ENCODE assay signal across 8 mouse cellular contexts in genomic region chr10:78575105-78575632, GRCm38 (mm10). TPM values are rescaled to one million over a fixed set of nuclear protein-coding genes. Genes with fewer than 3 reads are reported as not detected.
A peak's percentile ranks its signal among the peaks of the same experiment; 100 is the strongest.
DNase-seq lines count a peak whose midpoint lies in the region; ATAC-seq and TF ChIP-seq lines count a peak whose summit lies in the region.

No protein-coding gene starts in this region.

- 0 out of 2 replicates have a peak, but pooled peaks cover 26% of the 10 kb centered on the region for H3K36me3 ChIP-seq in kidney, postnatal 0 days (ENCODE audit: insufficient read depth, low read length)
- H3K36me3 ChIP-seq in intestine, embryonic 15.5 days, result peaks cover 11% of the 10 kb centered on the region; the same call in 1 of the 2 replicates
- H3K36me3 ChIP-seq in midbrain, postnatal 0 days (ENCODE audit: insufficient read depth, low read length), result peaks cover 18% of the 10 kb centered on the region

- DNase-seq in kidney, postnatal 0 days (ENCODE audit: low spot score), result no peak
- DNase-seq in kidney, adult 11 months, result no peak
- DNase-seq in midbrain, postnatal 0 days (ENCODE audit: low spot score), result no peak
- DNase-seq in spleen, postnatal 10 days (ENCODE audit: low spot score in 2 of 2), result no peak
- no peak for DNase-seq in left cerebral cortex, adult 11 months (ENCODE audit: low spot score)
- DNase-seq in frontal cortex, adult 2 months (ENCODE audit: extremely low spot score in 1 of 2, low spot score in 1 of 2), result no peak

- no peak for TF ChIP-seq CTCF in kidney, postnatal 0 days (IDR thresholded peaks at IDR 0.05; ENCODE audit: low read depth)
- no peak for TF ChIP-seq CTCF in midbrain, postnatal 0 days (IDR thresholded peaks at IDR 0.05)

- WGBS in kidney, postnatal 0 days, result 13% methylated on average over 13 of the region's 13 CpGs
- 7% methylated on average over 13 of the region's 13 CpGs for WGBS in intestine, embryonic 15.5 days
- 16% methylated on average over 13 of the region's 13 CpGs for WGBS in midbrain, postnatal 0 days

- ATAC-seq in kidney, postnatal 0 days (replicated peaks; ENCODE audit: low FRiP score, low read depth), result peak; percentile 23
- ATAC-seq in common myeloid progenitor, adult 5-6 weeks (replicated peaks; ENCODE audit: low read depth, poor library complexity, severe bottlenecking), result 0 out of 2 replicates have a peak, but pooled peaks have one; percentile 3
- ATAC-seq in intestine, embryonic 15.5 days, result peak; percentile 74
- ATAC-seq in midbrain, postnatal 0 days (ENCODE audit: low FRiP score), result peak; percentile 17

- peak overlapping the region; percentile 88 for H3K4me2 ChIP-seq in kidney, postnatal 0 days (ENCODE audit: low read length)
- peak overlapping the region; percentile 77 for H3K4me2 ChIP-seq in intestine, embryonic 15.5 days (replicated peaks)
- peak overlapping the region; percentile 72 for H3K4me2 ChIP-seq in midbrain, postnatal 0 days (ENCODE audit: low read depth, low read length, poor library complexity, severe bottlenecking)

- peak overlapping the region; percentile 95 for H3K27ac ChIP-seq in kidney, postnatal 0 days
- H3K27ac ChIP-seq in intestine, embryonic 15.5 days, result peak overlapping the region; percentile 84
- H3K27ac ChIP-seq in midbrain, postnatal 0 days (ENCODE audit: low read depth, low read length), result peak overlapping the region; percentile 86; the same call in 1 of the 2 replicates

- H3K9me3 ChIP-seq in kidney, postnatal 0 days (replicated peaks; ENCODE audit: low read length), result no peaks in the 10 kb centered on the region
- H3K9me3 ChIP-seq in intestine, embryonic 15.5 days, result no peaks in the 10 kb centered on the region
- no peaks in the 10 kb centered on the region for H3K9me3 ChIP-seq in midbrain, postnatal 0 days (ENCODE audit: low read length)

- peak overlapping the region; percentile 65 for H3K4me3 ChIP-seq in kidney, postnatal 0 days (replicated peaks; ENCODE audit: low read depth, low read length)
- H3K4me3 ChIP-seq in intestine, embryonic 15.5 days (replicated peaks), result peak overlapping the region; percentile 47
- H3K4me3 ChIP-seq in midbrain, postnatal 0 days (ENCODE audit: low read depth, low read length), result peak overlapping the region; percentile 59

- no peaks in the 10 kb centered on the region for H3K27me3 ChIP-seq in kidney, postnatal 0 days (ENCODE audit: insufficient read depth, low read length)
- no peaks in the 10 kb centered on the region for H3K27me3 ChIP-seq in intestine, embryonic 15.5 days (replicated peaks)
- H3K27me3 ChIP-seq in midbrain, postnatal 0 days (ENCODE audit: insufficient read depth, low read length), result no peaks in the 10 kb centered on the region

- H3K9ac ChIP-seq in kidney, postnatal 0 days (ENCODE audit: low read depth, low read length), result peak overlapping the region; percentile 79
- H3K9ac ChIP-seq in intestine, embryonic 15.5 days, result peak overlapping the region; percentile 74
- peak overlapping the region; percentile 71 for H3K9ac ChIP-seq in midbrain, postnatal 0 days (replicated peaks; ENCODE audit: low read length, poor library complexity, severe bottlenecking)

- H3K4me1 ChIP-seq in kidney, postnatal 0 days (replicated peaks; ENCODE audit: insufficient read depth, low read length), result no peaks in the 10 kb centered on the region
- H3K4me1 ChIP-seq in intestine, embryonic 15.5 days (replicated peaks), result peaks cover 7% of the 10 kb centered on the region
- peaks cover 2% of the 10 kb centered on the region; the same call in 1 of the 2 replicates for H3K4me1 ChIP-seq in midbrain, postnatal 0 days (ENCODE audit: insufficient read depth, low read length)

RNA-seq across cellular contexts. Expression of gene Ilvbl, which starts 1.0 kb away (rescaled TPM):
- 57.4 and 60.9 TPM in 2 replicates for polyA plus RNA-seq in kidney, postnatal 0 days (2015; fragmentation: Nextera tagmentation; extraction: Ambion mirVana)
- total RNA-seq in common myeloid progenitor, adult 5-6 weeks (2017), result 15.2 and 16.9 TPM in 2 replicates
- 59.4 and 63.9 TPM in 2 replicates for polyA plus RNA-seq in intestine, embryonic 15.5 days (2015; fragmentation: Nextera tagmentation; extraction: Ambion mirVana)
- total RNA-seq in midbrain, postnatal 0 days (2014; rRNA removed), result 50.1 and 68.2 TPM in 2 replicates
- polyA plus RNA-seq in midbrain, postnatal 0 days (2015; fragmentation: Nextera tagmentation; extraction: Ambion mirVana), result 82.1 and 92.3 TPM in 2 replicates
- 41.4 and 44.3 TPM in 2 replicates for polyA plus RNA-seq in frontal cortex, adult 2 months (2012; rRNA removed)

RNA-seq across cellular contexts. Expression of gene Syde1, which starts 16.6 kb away (rescaled TPM):
- 12.8 and 13.8 TPM in 2 replicates for polyA plus RNA-seq in kidney, postnatal 0 days (2015; fragmentation: Nextera tagmentation; extraction: Ambion mirVana)
- 1.9 and 2.2 TPM in 2 replicates for total RNA-seq in common myeloid progenitor, adult 5-6 weeks (2017)
- 12.7 and 13.9 TPM in 2 replicates for polyA plus RNA-seq in intestine, embryonic 15.5 days (2015; fragmentation: Nextera tagmentation; extraction: Ambion mirVana)
- 6.6 and 6.7 TPM in 2 replicates for total RNA-seq in midbrain, postnatal 0 days (2014; rRNA removed)
- polyA plus RNA-seq in midbrain, postnatal 0 days (2015; fragmentation: Nextera tagmentation; extraction: Ambion mirVana), result 3.1 and 3.2 TPM in 2 replicates
- polyA plus RNA-seq in frontal cortex, adult 2 months (2012; rRNA removed), result 7.3 and 8.2 TPM in 2 replicates

RNA-seq across cellular contexts. Expression of gene Olfr1357, which starts 42.7 kb away (rescaled TPM):
- polyA plus RNA-seq in kidney, postnatal 0 days (2015; fragmentation: Nextera tagmentation; extraction: Ambion mirVana), result not detected in 2 replicates
- total RNA-seq in common myeloid progenitor, adult 5-6 weeks (2017), result not detected in 2 replicates
- polyA plus RNA-seq in intestine, embryonic 15.5 days (2015; fragmentation: Nextera tagmentation; extraction: Ambion mirVana), result not detected in 2 replicates
- total RNA-seq in midbrain, postnatal 0 days (2014; rRNA removed), result not detected in 2 replicates
- polyA plus RNA-seq in midbrain, postnatal 0 days (2015; fragmentation: Nextera tagmentation; extraction: Ambion mirVana), result not detected in 2 replicates
- 0.08 and 0.11 TPM in 2 replicates for polyA plus RNA-seq in frontal cortex, adult 2 months (2012; rRNA removed)

RNA-seq across cellular contexts. Expression of gene Olfr1358, which starts 57.9 kb away (rescaled TPM):
- not detected in 2 replicates for polyA plus RNA-seq in kidney, postnatal 0 days (2015; fragmentation: Nextera tagmentation; extraction: Ambion mirVana)
- total RNA-seq in common myeloid progenitor, adult 5-6 weeks (2017), result not detected in 2 replicates
- not detected in 2 replicates for polyA plus RNA-seq in intestine, embryonic 15.5 days (2015; fragmentation: Nextera tagmentation; extraction: Ambion mirVana)
- not detected in 2 replicates for total RNA-seq in midbrain, postnatal 0 days (2014; rRNA removed)
- not detected in 2 replicates for polyA plus RNA-seq in midbrain, postnatal 0 days (2015; fragmentation: Nextera tagmentation; extraction: Ambion mirVana)
- not detected in 2 replicates for polyA plus RNA-seq in frontal cortex, adult 2 months (2012; rRNA removed)

Comparison
In these comparisons a context has a peak if more than half of its experiments do, and no peak if none do; other contexts are left out.
1. ATAC-seq: peak in every context shown above with its lines; median percentile 74 in intestine, embryonic 15.5 days; 23 in kidney, postnatal 0 days; 17 in midbrain, postnatal 0 days; 3 in common myeloid progenitor, adult 5-6 weeks.